Mouse (Mus musculus) layer of hippocampus, adult 6 months (tissue): ENCODE data around the gene Gm14393. TPM values are rescaled to one million over a fixed set of nuclear protein-coding genes. Genes with fewer than 3 reads are reported as not detected.

Source experiments
- long read RNA-seq, 2 experiments: library from polyadenylated mRNA; unstranded; transcript quantifications; one replicate each; pipeline ENCODE4 v2.0.0; 2019 to 2020
- polyA plus RNA-seq: library from polyadenylated mRNA; unstranded; fragments of <200 nt; fragmentation: Nextera tagmentation; gene quantifications from 2 replicates; pipeline ENCODE4 v1.2.3, GENCODE M21; 2021

The Gm14393 gene
- 0.62 and 0.63 TPM in 2 replicates for polyA plus RNA-seq
- long read RNA-seq, experiment 1: 0 reads
- long read RNA-seq, experiment 2: 0 reads

GRCm38 (mm10) chr2:175067681-175068261 lies at the start of gene Gm14393:
Gene Gm14393, minus strand, starts transcription at chr2:175067781.

Other genes starting within 250 kb of the Gm14393 start
- gene Gm14444, start 57.5 kb downstream of the Gm14393 start, polyA plus RNA-seq: 0.23 and 0.24 TPM in 2 replicates
- 7.7 and 12.5 TPM in 2 replicates for gene Gm14399, start 74.2 kb upstream of the Gm14393 start, polyA plus RNA-seq
- gene Gm14443, start 108.1 kb upstream of the Gm14393 start, polyA plus RNA-seq: 0.18 and 0.36 TPM in 2 replicates
- 2.3 and 4.3 TPM in 2 replicates for gene Gm14391, start 139.1 kb upstream of the Gm14393 start, polyA plus RNA-seq
- gene Gm14440, start 207.3 kb upstream of the Gm14393 start, polyA plus RNA-seq: not detected in 2 replicates